Mouse (Mus musculus) thymus, adult 2 months (tissue): ENCODE results near the gene Hsd17b3.
A peak's percentile ranks its signal among the peaks of the same experiment; 100 is the strongest.

Experiments
- CTCF ChIP-seq: fragments of 200-500 bp; IDR thresholded peaks from 2 replicates; pipeline ENCODE4 v1.5.1; 2012; ENCODE audit warnings: mild to moderate bottlenecking, control low read depth, low read length, moderate library complexity, borderline replicate concordance; ENCODE audit not compliant: control insufficient read depth, poor library complexity, insufficient read depth; ENCODE audit errors: extremely low read depth
- POLR2A ChIP-seq: fragments of 200-500 bp; IDR thresholded peaks from 2 replicates; pipeline ENCODE4 v1.6.1; 2012; ENCODE audit warnings: mild to moderate bottlenecking, low read length, control low read depth, moderate library complexity; ENCODE audit not compliant: control insufficient read depth, poor library complexity, insufficient read depth; ENCODE audit errors: extremely low read depth

DNA sequence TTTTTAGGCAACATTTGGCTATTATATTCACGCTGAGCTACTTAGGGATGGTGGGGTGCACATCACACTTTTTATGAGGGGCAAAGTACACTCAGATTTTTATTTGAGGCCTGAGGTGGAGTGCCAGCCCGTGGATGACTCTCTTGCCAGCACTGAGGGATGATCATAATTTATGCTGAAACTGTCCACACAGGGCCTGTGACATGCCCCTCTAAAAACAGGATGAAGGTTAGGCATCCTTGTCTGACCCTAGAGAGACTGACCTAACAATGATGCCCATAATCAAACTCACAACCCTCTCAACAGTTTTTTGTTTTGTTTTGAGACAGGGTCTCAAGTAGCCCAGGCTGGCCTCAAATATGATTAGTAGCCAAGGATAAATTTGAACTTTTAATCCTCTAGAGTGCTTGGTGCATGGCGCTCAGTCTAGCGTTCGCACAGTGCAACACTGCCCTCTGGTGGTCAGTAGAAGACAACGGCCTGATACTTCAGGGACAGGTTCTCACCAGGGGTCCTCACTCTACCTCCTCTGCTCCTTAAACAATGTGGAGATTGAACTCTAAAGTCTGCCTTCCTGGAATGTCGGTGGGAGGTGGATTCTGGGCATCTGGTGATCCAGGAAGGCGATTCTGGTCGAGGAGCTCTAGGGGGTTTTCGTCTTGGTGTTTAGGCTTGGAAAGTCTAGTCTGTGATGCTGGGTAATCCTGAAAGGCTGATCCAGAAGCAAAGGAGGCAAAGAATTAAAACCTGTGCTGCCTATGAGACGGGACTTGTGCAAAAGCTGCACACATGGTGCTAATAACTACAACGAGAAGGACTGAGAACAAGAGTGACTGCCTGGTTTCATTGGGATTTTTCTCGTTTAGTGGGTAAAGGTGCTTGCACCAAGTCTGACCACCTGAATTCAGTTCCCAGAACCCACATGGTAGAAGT, 52.7 kb downstream of the Hsd17b3 start:
- TF ChIP-seq CTCF (peak; percentile 74; the same call in 1 of the 2 replicates), POLR2A (no peak)
